Mouse (Mus musculus): ENCODE data around the gene Yaf2.

DNA sequence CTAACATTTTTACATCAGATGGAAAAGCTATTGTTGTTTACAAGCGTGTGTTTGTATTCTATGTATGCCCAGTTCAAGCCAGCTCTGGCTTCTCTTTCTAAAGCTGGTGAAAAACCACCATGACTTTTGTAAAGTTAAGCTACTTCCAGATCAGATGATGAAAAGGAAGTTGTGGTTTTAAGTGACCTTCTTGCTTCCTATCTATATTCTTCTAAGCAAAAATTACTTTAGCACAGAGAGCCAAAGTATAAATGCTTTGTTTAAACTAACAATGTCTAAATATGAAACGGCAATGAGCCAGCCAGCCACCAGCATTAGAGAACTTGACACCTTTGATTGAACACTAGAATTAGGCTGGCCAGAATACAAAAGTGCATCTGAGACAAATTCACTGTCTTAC is 38.5 kb downstream of the Yaf2 start:
- TF ChIP-seq CTCF (IDR thresholded peaks at IDR 0.05; ENCODE audit: extremely low read depth, insufficient read length, insufficient replicate concordance, low read depth, low read length) = no peak
- TF ChIP-seq POLR2A (IDR thresholded peaks at IDR 0.05; ENCODE audit: low read depth, low read length) = no peak

Measured in small intestine, adult 2 months (tissue).